ENCODE assay signal across 14 mouse cellular contexts in genomic region chr1:176698647-176699046, GRCm38 (mm10).
DNase-seq lines count a peak whose midpoint lies in the region; ATAC-seq and TF ChIP-seq lines count a peak whose summit lies in the region.
"Had no signal": no experiment of that assay in that cellular context is flagged by ENCODE, and none has a peak within 500 bp of the region (broad histone marks: within the 10 kb centered on the region; RNA-seq: fewer than 3 reads in every experiment).

No protein-coding gene starts in this region.

- no peaks in the 10 kb centered on the region for H3K36me3 ChIP-seq in hindbrain, embryonic 16.5 days (ENCODE audit: control insufficient read depth, insufficient read depth, low read length)
- H3K36me3 ChIP-seq in hindbrain, embryonic 12.5 days, result no peaks in the 10 kb centered on the region
- no peaks in the 10 kb centered on the region for H3K36me3 ChIP-seq in midbrain, embryonic 15.5 days (replicated peaks)
- H3K36me3 ChIP-seq in midbrain, embryonic 13.5 days, result no peaks in the 10 kb centered on the region
- H3K36me3 ChIP-seq in limb, embryonic 10.5 days, result no peaks in the 10 kb centered on the region
- H3K36me3 ChIP-seq: G1E; stomach, embryonic 15.5 days had no signal

- WGBS in hindbrain, embryonic 16.5 days, result 79% methylated on average over 3 of the region's 3 CpGs
- WGBS in hindbrain, embryonic 12.5 days, result 90% methylated on average over 3 of the region's 3 CpGs
- WGBS in midbrain, embryonic 15.5 days, result 79% methylated on average over 3 of the region's 3 CpGs
- 79% methylated on average over 3 of the region's 3 CpGs for WGBS in midbrain, embryonic 13.5 days
- 82% methylated on average over 3 of the region's 3 CpGs for WGBS in limb, embryonic 10.5 days

- peak; percentile 21 for DNase-seq in cerebellum, adult 8-10 months
- no peak for DNase-seq in cerebellum, adult 9-11 months
- no peak for DNase-seq in limb, embryonic 10.5 days (ENCODE audit: low spot score)
- DNase-seq: heart, postnatal 36 days had no signal

- TF ChIP-seq POLR2A in cortical plate, adult 2 months (IDR thresholded peaks at IDR 0.05; ENCODE audit: extremely low read depth, insufficient read depth, low read length), result no peak

- no peak overlapping the region for H3K4me2 ChIP-seq in hindbrain, embryonic 16.5 days (ENCODE audit: low read length)
- no peak overlapping the region for H3K4me2 ChIP-seq in hindbrain, embryonic 12.5 days (replicated peaks)
- H3K4me2 ChIP-seq in midbrain, embryonic 15.5 days, result no peak overlapping the region
- H3K4me2 ChIP-seq in midbrain, embryonic 13.5 days (replicated peaks), result no peak overlapping the region
- H3K4me2 ChIP-seq: stomach, embryonic 15.5 days had no signal

- H3K4me1 ChIP-seq in hindbrain, embryonic 16.5 days (ENCODE audit: control insufficient read depth, insufficient read depth, low read depth, low read length), result no peaks in the 10 kb centered on the region
- no peaks in the 10 kb centered on the region for H3K4me1 ChIP-seq in hindbrain, embryonic 12.5 days
- H3K4me1 ChIP-seq in midbrain, embryonic 15.5 days, result no peaks in the 10 kb centered on the region
- no peaks in the 10 kb centered on the region for H3K4me1 ChIP-seq in midbrain, embryonic 13.5 days (replicated peaks)
- no peaks in the 10 kb centered on the region for H3K4me1 ChIP-seq in cortical plate, adult 2 months (ENCODE audit: control insufficient read depth, insufficient read depth, low read length)
- H3K4me1 ChIP-seq in limb, embryonic 10.5 days, result no peaks in the 10 kb centered on the region
- H3K4me1 ChIP-seq: stomach, embryonic 15.5 days had no signal

- peak; percentile 50 for TF ChIP-seq CTCF in cortical plate, adult 2 months (IDR thresholded peaks at IDR 0.05; ENCODE audit: extremely low read depth, insufficient read depth, low read length)

- H3K4me3 ChIP-seq in hindbrain, embryonic 16.5 days (ENCODE audit: low read length), result no peak overlapping the region
- no peak overlapping the region for H3K4me3 ChIP-seq in hindbrain, embryonic 12.5 days
- no peak overlapping the region for H3K4me3 ChIP-seq in midbrain, embryonic 15.5 days
- H3K4me3 ChIP-seq in midbrain, embryonic 13.5 days (replicated peaks), result no peak overlapping the region
- no peak overlapping the region for H3K4me3 ChIP-seq in cortical plate, adult 2 months (ENCODE audit: insufficient read depth, low read length)
- no peak overlapping the region for H3K4me3 ChIP-seq in limb, embryonic 10.5 days
- H3K4me3 ChIP-seq: myocyte; stomach, embryonic 15.5 days had no signal

- no peak overlapping the region for H3K27ac ChIP-seq in hindbrain, embryonic 16.5 days (ENCODE audit: low read depth, low read length)
- no peak overlapping the region for H3K27ac ChIP-seq in hindbrain, embryonic 12.5 days
- H3K27ac ChIP-seq in midbrain, embryonic 15.5 days, result no peak overlapping the region
- no peak overlapping the region for H3K27ac ChIP-seq in midbrain, embryonic 13.5 days
- no peak overlapping the region for H3K27ac ChIP-seq in cortical plate, adult 2 months (ENCODE audit: insufficient read depth, low read length)
- no peak overlapping the region for H3K27ac ChIP-seq in limb, embryonic 10.5 days
- H3K27ac ChIP-seq: liver, embryonic 14.5 days; macrophage; stomach, embryonic 15.5 days had no signal

- peak; percentile 81 for ATAC-seq in hindbrain, embryonic 16.5 days
- no peak for ATAC-seq in hindbrain, embryonic 12.5 days (ENCODE audit: low FRiP score)
- peak; percentile 80; the same call in 1 of the 2 replicates for ATAC-seq in midbrain, embryonic 15.5 days (replicated peaks)
- ATAC-seq in midbrain, embryonic 13.5 days, result no peak

- no peaks in the 10 kb centered on the region for H3K9me3 ChIP-seq in hindbrain, embryonic 16.5 days (ENCODE audit: control insufficient read depth, low read length)
- no peaks in the 10 kb centered on the region for H3K9me3 ChIP-seq in hindbrain, embryonic 12.5 days (replicated peaks)
- no peaks in the 10 kb centered on the region for H3K9me3 ChIP-seq in midbrain, embryonic 15.5 days
- H3K9me3 ChIP-seq in midbrain, embryonic 13.5 days, result no peaks in the 10 kb centered on the region
- no peaks in the 10 kb centered on the region for H3K9me3 ChIP-seq in limb, embryonic 10.5 days (replicated peaks)
- H3K9me3 ChIP-seq: G1E; stomach, embryonic 15.5 days had no signal

- H3K9ac ChIP-seq in hindbrain, embryonic 16.5 days (ENCODE audit: low read depth, low read length), result no peak overlapping the region
- H3K9ac ChIP-seq in hindbrain, embryonic 12.5 days, result no peak overlapping the region
- H3K9ac ChIP-seq in midbrain, embryonic 15.5 days, result no peak overlapping the region
- H3K9ac ChIP-seq in midbrain, embryonic 13.5 days (replicated peaks), result no peak overlapping the region
- H3K9ac ChIP-seq: liver, embryonic 14.5 days; stomach, embryonic 15.5 days had no signal

- no peaks in the 10 kb centered on the region for H3K27me3 ChIP-seq in hindbrain, embryonic 16.5 days (replicated peaks; ENCODE audit: control insufficient read depth, insufficient read depth, low read length)
- no peaks in the 10 kb centered on the region for H3K27me3 ChIP-seq in hindbrain, embryonic 12.5 days
- no peaks in the 10 kb centered on the region for H3K27me3 ChIP-seq in midbrain, embryonic 15.5 days (replicated peaks)
- H3K27me3 ChIP-seq in midbrain, embryonic 13.5 days, result no peaks in the 10 kb centered on the region; the same call in 1 of the 2 replicates
- no peaks in the 10 kb centered on the region for H3K27me3 ChIP-seq in limb, embryonic 10.5 days (ENCODE audit: low read depth, poor library complexity, severe bottlenecking)
- H3K27me3 ChIP-seq: stomach, embryonic 15.5 days had no signal

Comparison
In these comparisons a context has a peak if more than half of its experiments do, and no peak if none do; other contexts are left out.
1. ATAC-seq: peak in hindbrain, embryonic 16.5 days (single experiment) and midbrain, embryonic 15.5 days (single experiment); none in hindbrain, embryonic 12.5 days (single experiment) and midbrain, embryonic 13.5 days (single experiment).